Mouse (Mus musculus) CH12.LX (cell line): ENCODE measurements around the gene Slc38a9. TPM values are rescaled to one million over a fixed set of nuclear protein-coding genes. Genes with fewer than 3 reads are reported as not detected.
A peak's percentile ranks its signal among the peaks of the same experiment; 100 is the strongest.

Source experiments
- DNase-seq: peaks from one replicate; pipeline ENCODE4 v3.0.0-alpha.2; 2013; ENCODE audit errors: extremely low read depth
- H3K27ac ChIP-seq: 2 replicates; pipeline ENCODE4 v1.5.1; 2012; ENCODE audit warnings: low read depth, mild to moderate bottlenecking, control low read depth, moderate library complexity; ENCODE audit not compliant: insufficient read depth
- H3K27me3 ChIP-seq: replicated peaks from 2 replicates; pipeline ENCODE3; 2012; ENCODE audit warnings: inconsistent platforms
- H3K36me3 ChIP-seq, 2 experiments: replicated peaks in 1 of 2; 2 replicates each; pipeline versions ENCODE3 to v1.6.1; 2012; ENCODE audit warnings: inconsistent platforms in 1 of 2, low read length in 1 of 2, mild to moderate bottlenecking in 1 of 2, mixed read lengths in 1 of 2, moderate library complexity in 1 of 2; ENCODE audit not compliant: control insufficient read depth in 1 of 2, insufficient read depth in 1 of 2
- H3K4me1 ChIP-seq, 2 experiments: 2 replicates each; pipeline ENCODE4 v1.6.1; 2012; ENCODE audit warnings: inconsistent platforms in 1 of 2, moderate library complexity in 1 of 2; ENCODE audit not compliant: insufficient read depth in 2 of 2, control insufficient read depth in 1 of 2
- H3K4me2 ChIP-seq: 2 replicates; pipeline ENCODE4 v1.6.1; 2012; ENCODE audit warnings: low read depth, mild to moderate bottlenecking, control low read depth; ENCODE audit not compliant: poor library complexity, insufficient read depth, severe bottlenecking
- H3K4me3 ChIP-seq, 3 experiments: fragments of 150-350 bp in 1 of 3; sonication (generic) in 1 of 3; replicated peaks in 1 of 3; 2 replicates each; pipeline versions ENCODE3 to v1.5.1; 2011 to 2012; ENCODE audit warnings: low read depth in 2 of 3, low read length in 2 of 3, mild to moderate bottlenecking in 2 of 3, moderate library complexity in 2 of 3, control low read depth in 1 of 3, improper control_type of control experiment in 1 of 3, inconsistent platforms in 1 of 3, mixed read lengths in 1 of 3; ENCODE audit not compliant: poor library complexity in 1 of 3
- H3K79me2 ChIP-seq: replicated peaks from 2 replicates; pipeline ENCODE4 v1.6.1; 2012; ENCODE audit warnings: mild to moderate bottlenecking, moderate library complexity; ENCODE audit not compliant: control insufficient read depth, poor library complexity, insufficient read depth, severe bottlenecking; ENCODE audit errors: extremely low read depth
- H3K9ac ChIP-seq: 2 replicates; pipeline ENCODE4 v1.6.1; 2012; ENCODE audit warnings: low read depth, mild to moderate bottlenecking, control low read depth, moderate library complexity; ENCODE audit not compliant: insufficient read depth
- H3K9me3 ChIP-seq: replicated peaks from 2 replicates; pipeline ENCODE3; 2012; ENCODE audit warnings: low read length, inconsistent platforms, mixed read lengths
- BHLHE40 ChIP-seq: IDR thresholded peaks from 2 replicates; pipeline ENCODE4 v1.6.1; 2011; ENCODE audit warnings: mild to moderate bottlenecking, low read depth, low read length, improper control_type of control experiment
- CHD1 ChIP-seq: IDR thresholded peaks from 2 replicates; pipeline ENCODE4 v1.6.1; 2012; ENCODE audit warnings: low read depth, low read length, improper control_type of control experiment, inconsistent platforms
- CHD2 ChIP-seq: IDR thresholded peaks from 2 replicates; pipeline ENCODE4 v1.6.1; 2011; ENCODE audit warnings: low read length, improper control_type of control experiment
- CTCF ChIP-seq, 2 experiments: IDR thresholded peaks in 1 of 2; conservative IDR thresholded peaks in 1 of 2; 2 replicates each; pipeline ENCODE4 v1.5.1; 2011 to 2012; ENCODE audit warnings: low read depth in 2 of 2, low read length in 2 of 2, improper control_type of control experiment in 1 of 2, inconsistent platforms in 1 of 2, mild to moderate bottlenecking in 1 of 2, moderate library complexity in 1 of 2
- E2F4 ChIP-seq: IDR thresholded peaks from 2 replicates; pipeline ENCODE4 v1.6.1; 2011; ENCODE audit warnings: low read depth, low read length, improper control_type of control experiment; ENCODE audit not compliant: insufficient replicate concordance
- ELF1 ChIP-seq: IDR thresholded peaks from 2 replicates; pipeline ENCODE4 v1.6.1; 2014; ENCODE audit warnings: low read depth, mild to moderate bottlenecking, inconsistent platforms, low read length, improper control_type of control experiment
- EP300 ChIP-seq: IDR thresholded peaks from 2 replicates; pipeline ENCODE4 v1.6.1; 2011; ENCODE audit warnings: low read length, improper control_type of control experiment
- ETS1 ChIP-seq: conservative IDR thresholded peaks from 2 replicates; pipeline ENCODE4 v1.6.1; 2012; ENCODE audit warnings: low read depth, mild to moderate bottlenecking, inconsistent platforms, low read length, improper control_type of control experiment, moderate library complexity
- GABPA ChIP-seq: IDR thresholded peaks from 2 replicates; pipeline ENCODE4 v1.6.1; 2012; ENCODE audit warnings: low read depth, low read length, improper control_type of control experiment, inconsistent platforms; ENCODE audit not compliant: insufficient replicate concordance
- HCFC1 ChIP-seq: IDR thresholded peaks from 2 replicates; pipeline ENCODE4 v1.6.1; 2012; ENCODE audit warnings: low read depth, mild to moderate bottlenecking, inconsistent platforms, low read length, improper control_type of control experiment
- IRF4 ChIP-seq: IDR thresholded peaks from 2 replicates; pipeline ENCODE4 v1.6.1; 2014; ENCODE audit warnings: low read depth, mild to moderate bottlenecking, inconsistent platforms, low read length, improper control_type of control experiment
- JUN ChIP-seq: IDR thresholded peaks from 2 replicates; pipeline ENCODE4 v1.6.1; 2011; ENCODE audit warnings: low read depth, mild to moderate bottlenecking, low read length, improper control_type of control experiment, moderate library complexity; ENCODE audit not compliant: insufficient read depth
- JUND ChIP-seq: conservative IDR thresholded peaks from 2 replicates; pipeline ENCODE4 v1.6.1; 2011; ENCODE audit warnings: low read depth, low read length, improper control_type of control experiment
- KAT2A ChIP-seq: IDR thresholded peaks from 2 replicates; pipeline ENCODE4 v1.6.1; 2012; ENCODE audit warnings: low read length, improper control_type of control experiment, inconsistent platforms; ENCODE audit not compliant: insufficient replicate concordance
- MAFK ChIP-seq: IDR thresholded peaks from 2 replicates; pipeline ENCODE4 v1.6.1; 2011; ENCODE audit warnings: low read length, improper control_type of control experiment; ENCODE audit not compliant: insufficient replicate concordance
- MAX ChIP-seq: IDR thresholded peaks from 2 replicates; pipeline ENCODE4 v1.6.1; 2011; ENCODE audit warnings: low read length, improper control_type of control experiment
- MAZ ChIP-seq: IDR thresholded peaks from 2 replicates; pipeline ENCODE4 v1.6.1; 2012; ENCODE audit warnings: low read depth, mild to moderate bottlenecking, inconsistent platforms, low read length, improper control_type of control experiment, moderate library complexity
- MEF2A ChIP-seq: IDR thresholded peaks from 2 replicates; pipeline ENCODE4 v1.6.1; 2014; ENCODE audit warnings: low read depth, mild to moderate bottlenecking, inconsistent platforms, low read length, improper control_type of control experiment, borderline replicate concordance
- MXI1 ChIP-seq: IDR thresholded peaks from 2 replicates; pipeline ENCODE4 v1.6.1; 2011; ENCODE audit warnings: mild to moderate bottlenecking, low read depth, low read length, improper control_type of control experiment
- MYC ChIP-seq: IDR thresholded peaks from 2 replicates; pipeline ENCODE4 v1.6.1; 2011; ENCODE audit warnings: low read depth, mild to moderate bottlenecking, improper control_type of control experiment, low read length
- NELFE ChIP-seq: IDR thresholded peaks from 2 replicates; pipeline ENCODE4 v1.6.1; 2011; ENCODE audit warnings: low read depth, low read length, improper control_type of control experiment
- NRF1 ChIP-seq: IDR thresholded peaks from 2 replicates; pipeline ENCODE4 v1.6.1; 2014; ENCODE audit warnings: low read depth, mild to moderate bottlenecking, inconsistent platforms, low read length, improper control_type of control experiment, moderate library complexity
- PAX5 ChIP-seq: IDR thresholded peaks from 2 replicates; pipeline ENCODE4 v1.6.1; 2012; ENCODE audit warnings: low read length, inconsistent platforms, mixed read lengths
- POLR2A ChIP-seq: IDR thresholded peaks from 2 replicates; pipeline ENCODE4 v1.6.1; 2011; ENCODE audit warnings: low read depth, mild to moderate bottlenecking, improper control_type of control experiment, low read length
- POLR2AphosphoS2 ChIP-seq: IDR thresholded peaks from 2 replicates; pipeline ENCODE4 v1.6.1; 2011; ENCODE audit warnings: low read depth, low read length, improper control_type of control experiment
- RAD21 ChIP-seq: IDR thresholded peaks from 2 replicates; pipeline ENCODE4 v1.6.1; 2011; ENCODE audit warnings: low read depth, mild to moderate bottlenecking, low read length, improper control_type of control experiment, moderate library complexity
- RCOR1 ChIP-seq: conservative IDR thresholded peaks from 2 replicates; pipeline ENCODE4 v1.6.1; 2012; ENCODE audit warnings: low read depth, mild to moderate bottlenecking, inconsistent platforms, low read length, improper control_type of control experiment
- SIN3A ChIP-seq: IDR thresholded peaks from 2 replicates; pipeline ENCODE4 v1.6.1; 2012; ENCODE audit warnings: low read length, improper control_type of control experiment, inconsistent platforms
- SMC3 ChIP-seq: IDR thresholded peaks from 2 replicates; pipeline ENCODE4 v1.6.1; 2011; ENCODE audit warnings: low read depth, low read length, improper control_type of control experiment
- TBP ChIP-seq: conservative IDR thresholded peaks from 2 replicates; pipeline ENCODE4 v1.6.1; 2011; ENCODE audit warnings: low read depth, low read length, improper control_type of control experiment
- TCF12 ChIP-seq: IDR thresholded peaks from 2 replicates; pipeline ENCODE4 v1.6.1; 2014; ENCODE audit warnings: low read depth, mild to moderate bottlenecking, inconsistent platforms, low read length, improper control_type of control experiment
- UBTF ChIP-seq: IDR thresholded peaks from 2 replicates; pipeline ENCODE4 v1.6.1; 2012; ENCODE audit warnings: low read depth, mild to moderate bottlenecking, inconsistent platforms, low read length, improper control_type of control experiment, moderate library complexity
- USF1 ChIP-seq: IDR thresholded peaks from 2 replicates; pipeline ENCODE4 v1.6.1; 2014; ENCODE audit warnings: low read depth, mild to moderate bottlenecking, inconsistent platforms, low read length, improper control_type of control experiment
- USF2 ChIP-seq: conservative IDR thresholded peaks from 2 replicates; pipeline ENCODE4 v1.6.1; 2011; ENCODE audit warnings: low read depth, low read length, improper control_type of control experiment
- ZC3H11A ChIP-seq: IDR thresholded peaks from 2 replicates; pipeline ENCODE4 v1.6.1; 2012; ENCODE audit warnings: low read depth, mild to moderate bottlenecking, inconsistent platforms, low read length, improper control_type of control experiment
- ZKSCAN1 ChIP-seq: IDR thresholded peaks from 2 replicates; pipeline ENCODE4 v1.6.1; 2012; ENCODE audit warnings: low read depth, inconsistent platforms, low read length, improper control_type of control experiment, borderline replicate concordance
- ZMIZ1 ChIP-seq: IDR thresholded peaks from 2 replicates; pipeline ENCODE4 v1.6.1; 2012; ENCODE audit warnings: low read depth, mild to moderate bottlenecking, inconsistent platforms, low read length, improper control_type of control experiment
- ZNF384 ChIP-seq: IDR thresholded peaks from 2 replicates; pipeline ENCODE4 v1.6.1; 2012; ENCODE audit warnings: low read depth, low read length, improper control_type of control experiment, inconsistent platforms
- dilution Hi-C: fragments of 300-500 bp; cut with MboI; formaldehyde crosslinking; loops from 2 replicates; pipeline ENCODE4 v1.14.3; 2020; ENCODE audit warnings: low sequenced_read_pairs; ENCODE audit not compliant: extremely low pct_unique_long_range_greater_than_20kb, extremely low pct_ligation_motif_present
- in situ Hi-C: fragments of 300-500 bp; cut with MboI; formaldehyde crosslinking; loops from 3 replicates; pipeline ENCODE4 v1.14.3; 2019; ENCODE audit warnings: low sequenced_read_pairs, low pct_ligation_motif_present, low pct_unique_long_range_greater_than_20kb, mixed read lengths
- polyA plus RNA-seq: library from polyadenylated mRNA; unstranded; fragments of >175 nt; gene quantifications from 2 replicates; pipeline ENCODE4 v1.2.1, GENCODE M21; 2012; ENCODE audit warnings: low read depth; ENCODE audit not compliant: insufficient read length
- total RNA-seq, 2 experiments: library from RNA; depleted of rRNA; stranded (reverse); fragments of 300-350 nt in 1 of 2; fragments of >200 nt in 1 of 2; gene quantifications; 2 replicates each; pipeline ENCODE4 v1.2.3; 2012 to 2014

Slc38a9 gene
- total and polyA plus RNA-seq, 3 experiments, result 7.8 to 10.4 (median 10.0) TPM

- Histone ChIP-seq H3K27me3 (no peaks in the 10 kb centered on the region), H3K9ac (no peak overlapping the region), H3K4me1 (peaks cover 0 to 16% of the 10 kb centered on the region in 2 experiments; a peak in 2 of 4 replicates), H3K4me3 (no peak overlapping the region), H3K27ac (no peak overlapping the region), H3K36me3 (peaks cover 27 to 53% of the 10 kb centered on the region in 2 experiments), H3K79me2 (no peaks in the 10 kb centered on the region), H3K9me3 (peaks cover 3% of the 10 kb centered on the region), H3K4me2 (no peak overlapping the region)
- dilution Hi-C loops, result no loop called here
- peak; percentile 86 for DNase-seq
- TF ChIP-seq MAZ, result no peak
- TF ChIP-seq POLR2AphosphoS2, result no peak
- no peak for TF ChIP-seq MXI1
- no peak for TF ChIP-seq EP300
- no peak for TF ChIP-seq CHD1
- no peak for TF ChIP-seq ZNF384
- no peak for TF ChIP-seq MAX
- no peak for TF ChIP-seq ZMIZ1
- TF ChIP-seq USF2, result no peak
- TF ChIP-seq ZKSCAN1, result no peak
- peak; percentile 99 for TF ChIP-seq RAD21
- TF ChIP-seq TBP, result no peak
- no peak for TF ChIP-seq CHD2
- no peak for TF ChIP-seq BHLHE40
- TF ChIP-seq CTCF (conservative IDR thresholded peaks at IDR 0.05 in 1 of 2, IDR thresholded peaks at IDR 0.05 in 1 of 2; ENCODE audit: low read depth in 2 of 2, low read length in 2 of 2), result peak; percentile 74 to 96
- peak; percentile 96 for TF ChIP-seq SMC3
- TF ChIP-seq HCFC1, result no peak
- TF ChIP-seq USF1, result no peak
- no peak for TF ChIP-seq ETS1
- TF ChIP-seq TCF12, result no peak
- no peak for TF ChIP-seq RCOR1
- no peak for TF ChIP-seq E2F4
- no peak for TF ChIP-seq UBTF
- 0 out of 2 replicates have a peak, but pooled peaks have one; percentile 19 for TF ChIP-seq MYC
- TF ChIP-seq MAFK, result no peak
- peak; percentile 91 for TF ChIP-seq ZC3H11A
- no peak for TF ChIP-seq NELFE
- TF ChIP-seq POLR2A, result no peak
- TF ChIP-seq MEF2A, result no peak
- TF ChIP-seq SIN3A, result 0 out of 2 replicates have a peak, but pooled peaks have one; percentile 34
- 0 out of 2 replicates have a peak, but pooled peaks have one; percentile 22 for TF ChIP-seq JUND
- TF ChIP-seq GABPA, result no peak
- TF ChIP-seq NRF1, result no peak
- TF ChIP-seq KAT2A, result no peak
- no peak for TF ChIP-seq IRF4
- no peak for TF ChIP-seq ELF1
- TF ChIP-seq PAX5, result no peak
- TF ChIP-seq JUN, result no peak
- in situ Hi-C loops, result loop anchor here (10.0 kb wide), 2 partner anchors 201 to 361 kb away; partner anchors contain the start of gene Cdc20b
Measured at GRCm38 (mm10) chr13:112673899-112674447, 13.4 kb downstream of the Slc38a9 start.
